Mouse (Mus musculus) CH12.LX (cell line): ENCODE measurements around the gene Mpst.

Source experiments
- CTCF ChIP-seq, 2 experiments: IDR thresholded peaks in 1 of 2; conservative IDR thresholded peaks in 1 of 2; 2 replicates each; pipeline ENCODE4 v1.5.1; 2011 to 2012; ENCODE audit warnings: low read depth in 2 of 2, low read length in 2 of 2, improper control_type of control experiment in 1 of 2, inconsistent platforms in 1 of 2, mild to moderate bottlenecking in 1 of 2, moderate library complexity in 1 of 2
- EP300 ChIP-seq: IDR thresholded peaks from 2 replicates; pipeline ENCODE4 v1.6.1; 2011; ENCODE audit warnings: low read length, improper control_type of control experiment
- JUND ChIP-seq: conservative IDR thresholded peaks from 2 replicates; pipeline ENCODE4 v1.6.1; 2011; ENCODE audit warnings: low read depth, low read length, improper control_type of control experiment
- NRF1 ChIP-seq: IDR thresholded peaks from 2 replicates; pipeline ENCODE4 v1.6.1; 2014; ENCODE audit warnings: low read depth, mild to moderate bottlenecking, inconsistent platforms, low read length, improper control_type of control experiment, moderate library complexity
- ZC3H11A ChIP-seq: IDR thresholded peaks from 2 replicates; pipeline ENCODE4 v1.6.1; 2012; ENCODE audit warnings: low read depth, mild to moderate bottlenecking, inconsistent platforms, low read length, improper control_type of control experiment

GRCm38 (mm10) chr15:78449694-78450418 lies 43.6 kb downstream of the Mpst start:
- no peak; the same call in none of the 2 replicates for TF ChIP-seq JUND
- TF ChIP-seq CTCF (conservative IDR thresholded peaks at IDR 0.05 in 1 of 2, IDR thresholded peaks at IDR 0.05 in 1 of 2; ENCODE audit: low read depth in 2 of 2, low read length in 2 of 2) = no peak
- TF ChIP-seq NRF1 = no peak
- TF ChIP-seq EP300 = peak; percentile 62; the same call in 1 of the 2 replicates
- TF ChIP-seq ZC3H11A = no peak
